Mouse (Mus musculus) forebrain, embryonic 11.5 days (tissue): ENCODE data around the gene Gm10668. TPM values are rescaled to one million over a fixed set of nuclear protein-coding genes. Genes with fewer than 3 reads are reported as not detected.
"Not testable (repeated sequence)": the region's sequence is repeated elsewhere in the genome, so short reads cannot be mapped to it uniquely, and the experiment has no call there.

Experiments used
- ATAC-seq: fragments of 200-750 bp; cut with Nextera tagmentation; replicated peaks from 2 replicates; pipeline ENCODE4 v1.8.0; 2017; ENCODE audit warnings: moderate TSS enrichment; ENCODE audit not compliant: low FRiP score
- DNase-seq: peaks from one replicate; pipeline ENCODE4 v3.0.0-alpha.2; 2017; ENCODE audit warnings: low spot score
- H3K27ac ChIP-seq: fragments of 300-500 bp; sonication (generic); 2 replicates; pipeline ENCODE4 v1.5.1; 2014; ENCODE audit warnings: low read depth, low read length
- H3K27me3 ChIP-seq: fragments of 300-500 bp; sonication (generic); 2 replicates; pipeline ENCODE4 v1.6.1; 2014; ENCODE audit warnings: mild to moderate bottlenecking, low read length, mixed read lengths; ENCODE audit not compliant: control insufficient read depth, insufficient read depth
- H3K36me3 ChIP-seq: fragments of 300-500 bp; sonication (generic); 2 replicates; pipeline ENCODE4 v1.6.1; 2014; ENCODE audit warnings: mild to moderate bottlenecking, low read length, moderate library complexity, mixed read lengths; ENCODE audit not compliant: control insufficient read depth, insufficient read depth
- H3K4me1 ChIP-seq: fragments of 300-500 bp; sonication (generic); replicated peaks from 2 replicates; pipeline ENCODE4 v1.6.1; 2014; ENCODE audit warnings: low read length, mixed read lengths; ENCODE audit not compliant: control insufficient read depth, insufficient read depth
- H3K4me2 ChIP-seq: fragments of 300-500 bp; sonication (generic); 2 replicates; pipeline ENCODE4 v1.6.1; 2014; ENCODE audit warnings: low read depth, mild to moderate bottlenecking, low read length, moderate library complexity, mixed read lengths; ENCODE audit not compliant: severe bottlenecking
- H3K4me3 ChIP-seq: fragments of 300-500 bp; sonication (generic); 2 replicates; pipeline ENCODE4 v1.5.1; 2014; ENCODE audit warnings: low read depth, low read length
- H3K9ac ChIP-seq: fragments of 300-500 bp; sonication (generic); 2 replicates; pipeline ENCODE4 v1.6.1; 2014; ENCODE audit warnings: low read length
- H3K9me3 ChIP-seq: fragments of 300-500 bp; sonication (generic); 2 replicates; pipeline ENCODE4 v1.6.1; 2016; ENCODE audit warnings: low read length, mixed read lengths; ENCODE audit not compliant: control insufficient read depth
- WGBS: fragments of 180-500 bp; shearing (Covaris S2); extraction: QIAGEN DNeasy Blood & Tissue Kit; methylation state at CpG from one replicate; pipeline ENCODE4 v1.1.7; 2014; 5-methylcytosine and 5-hydroxymethylcytosine counted together
- polyA plus RNA-seq: library from polyadenylated mRNA; unstranded; fragments of >200 nt; fragmentation: Nextera tagmentation; extraction: Ambion mirVana; gene quantifications from 2 replicates; pipeline ENCODE4 v1.2.1, GENCODE M21; 2014

Gene Gm10668
- not detected in 2 replicates for polyA plus RNA-seq

DNA sequence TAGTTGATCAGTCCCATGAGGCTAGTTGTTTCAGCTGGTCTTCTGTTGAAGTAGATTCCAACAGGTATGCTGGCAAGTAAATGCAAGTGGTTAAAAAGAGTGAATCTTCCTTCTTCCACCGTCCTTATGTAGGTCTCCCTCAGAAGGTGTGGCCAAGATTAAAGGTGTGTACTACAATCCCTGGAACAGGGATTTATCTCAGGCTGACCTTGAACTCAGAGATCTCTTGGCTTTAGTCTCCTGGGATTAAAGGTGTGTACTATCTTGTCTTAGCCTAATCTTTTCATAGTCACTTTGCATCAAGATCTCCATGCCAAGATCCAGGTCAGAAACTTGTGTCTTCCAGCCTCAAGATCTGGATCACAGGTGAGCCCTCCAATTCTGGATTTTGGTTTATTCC, at the start of gene Gm10668:
Gene Gm10668 (minus strand): TSS at position 101 of the 400 bp plus-strand sequence.
- no CpG with 5 or more reads among the region's 1 CpGs for WGBS
- not testable (repeated sequence) for H3K4me2 ChIP-seq, DNase-seq, H3K36me3 ChIP-seq, H3K4me1 ChIP-seq, H3K27ac ChIP-seq, H3K9ac ChIP-seq, H3K27me3 ChIP-seq, H3K9me3 ChIP-seq, ATAC-seq, H3K4me3 ChIP-seq

DNA sequence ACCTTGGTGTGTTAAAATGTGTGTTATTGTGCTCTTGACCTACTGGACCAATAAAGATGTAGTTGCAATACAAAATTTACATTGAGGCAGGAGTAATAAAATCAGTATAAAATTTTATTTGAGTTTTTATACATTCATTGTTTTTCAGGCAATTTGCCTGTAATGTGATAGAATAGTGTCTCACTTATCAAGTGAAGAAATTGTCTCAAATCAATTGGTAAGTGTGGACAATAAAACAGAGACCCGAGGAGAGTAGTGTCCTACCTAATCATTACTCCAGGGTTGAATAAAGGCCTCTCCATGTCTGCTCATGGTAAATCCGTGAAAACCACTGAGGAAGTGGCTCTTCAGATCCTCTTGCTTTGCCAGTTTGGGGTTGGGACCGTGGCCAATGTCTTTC, 40.5 kb upstream of the Gm10668 start, which contains the start of gene Vmn1r112:
Gene Vmn1r112 (plus strand): TSS at position 301 of the 400 bp plus-strand sequence.
- WGBS = no CpG with 5 or more reads among the region's 3 CpGs
- H3K27me3 ChIP-seq, H3K4me1 ChIP-seq, H3K9me3 ChIP-seq, H3K9ac ChIP-seq, H3K4me3 ChIP-seq, DNase-seq, H3K27ac ChIP-seq, ATAC-seq, H3K4me2 ChIP-seq, H3K36me3 ChIP-seq: not testable (repeated sequence)

DNA sequence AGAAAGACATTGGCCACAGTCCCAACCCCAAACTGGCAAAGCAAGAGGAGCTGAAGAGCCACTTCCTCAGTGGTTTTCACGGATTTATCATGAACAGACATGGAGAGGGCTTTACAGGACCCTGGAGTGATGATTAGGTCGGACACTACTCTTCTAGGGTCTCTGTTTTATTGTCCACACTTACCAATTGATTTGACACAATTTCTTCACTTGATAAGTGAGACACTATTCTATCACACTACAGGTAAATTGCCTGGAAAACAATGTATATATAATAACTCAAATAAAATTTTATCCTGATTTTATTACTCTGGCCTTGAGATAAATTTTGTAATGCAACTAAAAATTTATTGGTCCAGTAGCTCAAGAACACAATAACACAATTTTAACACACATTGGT, 27.3 kb downstream of the Gm10668 start, which contains the start of gene Vmn1r111:
Gene Vmn1r111 (minus strand): TSS at position 101 of the 400 bp plus-strand sequence.
- H3K4me2 ChIP-seq, H3K9me3 ChIP-seq, H3K27ac ChIP-seq, H3K4me1 ChIP-seq, H3K4me3 ChIP-seq, ATAC-seq, H3K27me3 ChIP-seq, H3K36me3 ChIP-seq, H3K9ac ChIP-seq, DNase-seq: not testable (repeated sequence)
- no CpG with 5 or more reads among the region's 2 CpGs for whole genome bisulfite sequencing

Other genes starting within 250 kb of the Gm10668 start
- gene Vmn1r103, start 220.1 kb downstream of the Gm10668 start, polyA plus RNA-seq = not detected in 2 replicates
- not detected in 2 replicates for gene Vmn1r104, start 196.8 kb downstream of the Gm10668 start, polyA plus RNA-seq
- gene Gm5726, start 184.9 kb downstream of the Gm10668 start, polyA plus RNA-seq = not detected in 2 replicates
- gene Gm4141, start 154.4 kb downstream of the Gm10668 start, polyA plus RNA-seq = not detected in 2 replicates
- not detected in 2 replicates for gene Gm4513, start 131.6 kb downstream of the Gm10668 start, polyA plus RNA-seq
- gene Vmn1r107, start 61.7 kb downstream of the Gm10668 start, polyA plus RNA-seq = not detected in 2 replicates
- not detected in 2 replicates for gene Vmn1r111, start 27.4 kb downstream of the Gm10668 start, polyA plus RNA-seq
- not detected in 2 replicates for gene Vmn1r112, start 40.6 kb upstream of the Gm10668 start, polyA plus RNA-seq
- not detected in 2 replicates for gene Vmn1r113, start 56.7 kb upstream of the Gm10668 start, polyA plus RNA-seq
- gene Vmn1r114, start 81.6 kb upstream of the Gm10668 start, polyA plus RNA-seq = not detected in 2 replicates
- gene Vmn1r115, start 114.4 kb upstream of the Gm10668 start, polyA plus RNA-seq = not detected in 2 replicates
- gene Vmn1r116, start 141.6 kb upstream of the Gm10668 start, polyA plus RNA-seq = not detected in 2 replicates
- gene Vmn1r117, start 153.5 kb upstream of the Gm10668 start, polyA plus RNA-seq = not detected in 2 replicates
- not detected in 2 replicates for gene Vmn1r118, start 181.7 kb upstream of the Gm10668 start, polyA plus RNA-seq